Mouse (Mus musculus) lung, embryonic 14.5 days (tissue): ENCODE data around the gene Adar. TPM values are rescaled to one million over a fixed set of nuclear protein-coding genes. Genes with fewer than 3 reads are reported as not detected.

ENCODE experiments used
- ATAC-seq: fragments of 200-750 bp; cut with Nextera tagmentation; 2 replicates; pipeline ENCODE4 v1.8.0; 2017; ENCODE audit warnings: mild to moderate bottlenecking, moderate TSS enrichment, moderate library complexity; ENCODE audit not compliant: insufficient read depth
- DNase-seq: peaks from one replicate; pipeline ENCODE4 v3.0.0-alpha.2; 2015
- H3K27ac ChIP-seq: fragments of 300-500 bp; sonication (generic); 2 replicates; pipeline ENCODE4 v1.5.1; 2014; ENCODE audit warnings: low read depth, mild to moderate bottlenecking, moderate library complexity
- H3K27me3 ChIP-seq: fragments of 300-500 bp; sonication (generic); 2 replicates; pipeline ENCODE4 v1.6.1; 2014; ENCODE audit warnings: low read length, control low read depth; ENCODE audit not compliant: insufficient read depth
- H3K36me3 ChIP-seq: fragments of 300-500 bp; sonication (generic); 2 replicates; pipeline ENCODE4 v1.6.1; 2014; ENCODE audit warnings: control low read depth; ENCODE audit not compliant: insufficient read depth
- H3K4me1 ChIP-seq: fragments of 300-500 bp; sonication (generic); 2 replicates; pipeline ENCODE4 v1.6.1; 2014; ENCODE audit warnings: antibody characterized with exemption, control low read depth; ENCODE audit not compliant: insufficient read depth
- H3K4me2 ChIP-seq: fragments of 300-500 bp; sonication (generic); 2 replicates; pipeline ENCODE4 v1.6.1; 2014; ENCODE audit warnings: mild to moderate bottlenecking
- H3K4me3 ChIP-seq: fragments of 300-500 bp; sonication (generic); 2 replicates; pipeline ENCODE4 v1.5.1; 2014; ENCODE audit warnings: low read depth, low read length
- H3K9ac ChIP-seq: fragments of 300-500 bp; sonication (generic); 2 replicates; pipeline ENCODE4 v1.6.1; 2014
- H3K9me3 ChIP-seq: fragments of 300-500 bp; sonication (generic); 2 replicates; pipeline ENCODE4 v1.6.1; 2016; ENCODE audit warnings: low read depth, low read length, control low read depth
- CTCF ChIP-seq: IDR thresholded peaks from 2 replicates; pipeline ENCODE4 v1.5.1; 2016; ENCODE audit warnings: antibody characterized with exemption, low read depth
- WGBS: fragments of 180-500 bp; shearing (Covaris S2); extraction: QIAGEN DNeasy Blood & Tissue Kit; methylation state at CpG from one replicate; pipeline ENCODE4 v1.1.7; 2014; 5-methylcytosine and 5-hydroxymethylcytosine counted together
- polyA plus RNA-seq: library from polyadenylated mRNA; unstranded; fragments of >200 nt; fragmentation: Nextera tagmentation; extraction: Ambion mirVana; gene quantifications from 2 replicates; pipeline ENCODE4 v1.2.1, GENCODE M21; 2014

The Adar gene
- polyA plus RNA-seq, 1 experiment from 2014 or later, result 12.8 TPM

GRCm38 (mm10) chr3:89688694-89689581 lies 25.9 kb upstream of the Adar start:
- Histone ChIP-seq H3K27ac (no peak overlapping the region), H3K4me2 (peak overlapping the region; percentile 67), H3K27me3 (0 out of 2 replicates have a peak, but pooled peaks cover 3% of the 10 kb centered on the region), H3K4me1 (no peaks in the 10 kb centered on the region), H3K9me3 (no peaks in the 10 kb centered on the region), H3K36me3 (no peaks in the 10 kb centered on the region), H3K9ac (peak overlapping the region; percentile 52), H3K4me3 (peak overlapping the region; percentile 35)
- peak; percentile 99 for TF ChIP-seq CTCF
- DNase-seq (peak; percentile 94), ATAC-seq (peak; percentile 82)
- WGBS, result 5% methylated on average over 25 of the region's 25 CpGs

GRCm38 (mm10) chr3:89691776-89692175 lies 23.0 kb upstream of the Adar start:
- DNase-seq, result no peak
- Histone ChIP-seq H3K4me1 (no peaks in the 10 kb centered on the region), H3K27ac (no peak overlapping the region), H3K9me3 (no peaks in the 10 kb centered on the region), H3K4me2 (no peak overlapping the region), H3K9ac (no peak overlapping the region), H3K27me3 (0 out of 2 replicates have a peak, but pooled peaks cover 3% of the 10 kb centered on the region), H3K4me3 (no peak overlapping the region), H3K36me3 (no peaks in the 10 kb centered on the region)
- TF ChIP-seq CTCF, result no peak
- no peak for ATAC-seq
- 52% methylated on average over 9 of the region's 9 CpGs for WGBS

- Histone ChIP-seq H3K27ac (no peak overlapping the region), H3K4me3 (no peak overlapping the region)
- 82% methylated on average over 12 of the region's 12 CpGs for WGBS
These were observed 18.5 kb upstream of the Adar start for GRCm38 (mm10) chr3:89696152-89696821.

GRCm38 (mm10) chr3:89698958-89699357 lies 15.9 kb upstream of the Adar start:
- H3K9me3 ChIP-seq, result no peaks in the 10 kb centered on the region
- DNase-seq, result no peak
- no peak for TF ChIP-seq CTCF
- H3K4me1 ChIP-seq, result no peaks in the 10 kb centered on the region
- H3K4me2 ChIP-seq, result no peak overlapping the region
- no peak overlapping the region for H3K9ac ChIP-seq
- 79% methylated on average over 1 of the region's 1 CpGs for WGBS
- H3K27me3 ChIP-seq, result no peaks in the 10 kb centered on the region
- ATAC-seq, result no peak
- H3K36me3 ChIP-seq, result no peaks in the 10 kb centered on the region
- H3K27ac ChIP-seq, result no peak overlapping the region
- H3K4me3 ChIP-seq, result no peak overlapping the region

More at GRCm38 (mm10) chr3:89696152-89696821, 18.5 kb upstream of the Adar start:
- Histone ChIP-seq H3K9ac (no peak overlapping the region), H3K9me3 (no peaks in the 10 kb centered on the region), H3K4me1 (no peaks in the 10 kb centered on the region), H3K4me2 (no peak overlapping the region), H3K27me3 (no peaks in the 10 kb centered on the region), H3K36me3 (no peaks in the 10 kb centered on the region)
- no peak for TF ChIP-seq CTCF
- ATAC-seq (no peak), DNase-seq (no peak)

- no peak overlapping the region for H3K27ac ChIP-seq
- H3K4me3 ChIP-seq, result no peak overlapping the region
- H3K4me2 ChIP-seq, result no peak overlapping the region
- TF ChIP-seq CTCF, result no peak
- H3K4me1 ChIP-seq, result no peaks in the 10 kb centered on the region
- WGBS, result 52% methylated on average over 11 of the region's 11 CpGs
- H3K9me3 ChIP-seq, result no peaks in the 10 kb centered on the region
- ATAC-seq (no peak), DNase-seq (no peak)
- H3K9ac ChIP-seq, result no peak overlapping the region
- H3K36me3 ChIP-seq, result no peaks in the 10 kb centered on the region
- no peaks in the 10 kb centered on the region for H3K27me3 ChIP-seq
These were observed 14.4 kb upstream of the Adar start for GRCm38 (mm10) chr3:89700461-89700860.

- WGBS, result 52% methylated on average over 3 of the region's 3 CpGs
- no peak overlapping the region for H3K27ac ChIP-seq
- H3K4me2 ChIP-seq, result no peak overlapping the region
- H3K27me3 ChIP-seq, result no peaks in the 10 kb centered on the region
- no peak overlapping the region for H3K4me3 ChIP-seq
- H3K9me3 ChIP-seq, result no peaks in the 10 kb centered on the region
- no peak for ATAC-seq
- no peaks in the 10 kb centered on the region for H3K4me1 ChIP-seq
- no peak for DNase-seq
- no peak overlapping the region for H3K9ac ChIP-seq
- no peak for TF ChIP-seq CTCF
- no peaks in the 10 kb centered on the region for H3K36me3 ChIP-seq
These were observed 11.2 kb upstream of the Adar start for GRCm38 (mm10) chr3:89703596-89703995.

- H3K27ac ChIP-seq, result no peak overlapping the region
- DNase-seq (no peak), ATAC-seq (no peak)
- H3K27me3 ChIP-seq, result no peaks in the 10 kb centered on the region
- no peaks in the 10 kb centered on the region for H3K9me3 ChIP-seq
- no peaks in the 10 kb centered on the region for H3K36me3 ChIP-seq
- H3K9ac ChIP-seq, result no peak overlapping the region
- H3K4me1 ChIP-seq, result no peaks in the 10 kb centered on the region
- no peak for TF ChIP-seq CTCF
- H3K4me2 ChIP-seq, result no peak overlapping the region
- no peak overlapping the region for H3K4me3 ChIP-seq
- WGBS, result 74% methylated on average over 6 of the region's 6 CpGs
These were observed 10.8 kb upstream of the Adar start for GRCm38 (mm10) chr3:89704064-89704463.
